Mouse (Mus musculus) liver, embryonic 14.5 days (tissue): ENCODE data around the gene Skp1a. TPM values are rescaled to one million over a fixed set of nuclear protein-coding genes. Genes with fewer than 3 reads are reported as not detected.

Experiments used
- ATAC-seq: fragments of 200-750 bp; cut with Nextera tagmentation; 2 replicates; pipeline ENCODE4 v1.8.0; 2017; ENCODE audit warnings: moderate number of reproducible peaks, mild to moderate bottlenecking, moderate library complexity; ENCODE audit not compliant: insufficient read depth
- DNase-seq, 3 experiments: peaks; one replicate each; pipeline ENCODE4 v3.0.0-alpha.2; 2012 to 2013; ENCODE audit warnings: low read depth in 3 of 3, low spot score in 3 of 3
- H3K27ac ChIP-seq: fragments of 300-500 bp; sonication (generic); 2 replicates; pipeline ENCODE4 v1.5.1; 2014; ENCODE audit warnings: moderate library complexity, mild to moderate bottlenecking, control low read depth, inconsistent platforms
- H3K27me3 ChIP-seq: fragments of 300-500 bp; sonication (generic); 2 replicates; pipeline ENCODE4 v1.6.1; 2014; ENCODE audit warnings: mild to moderate bottlenecking, low read length, moderate library complexity; ENCODE audit not compliant: control insufficient read depth, insufficient read depth
- H3K36me3 ChIP-seq: fragments of 300-500 bp; sonication (generic); replicated peaks from 2 replicates; pipeline ENCODE4 v1.6.1; 2014; ENCODE audit warnings: low read depth; ENCODE audit not compliant: control insufficient read depth, insufficient read depth
- H3K4me1 ChIP-seq, 2 experiments: fragments of 200-500 bp in 1 of 2; fragments of 300-500 bp in 1 of 2; sonication (generic) in 1 of 2; replicated peaks; 2 replicates each; pipeline ENCODE4 v1.6.1; 2012 to 2014; ENCODE audit warnings: antibody characterized with exemption in 1 of 2, inconsistent platforms in 1 of 2, low read length in 1 of 2; ENCODE audit not compliant: control insufficient read depth in 2 of 2, insufficient read depth in 2 of 2
- H3K4me2 ChIP-seq: fragments of 300-500 bp; sonication (generic); 2 replicates; pipeline ENCODE4 v1.6.1; 2014; ENCODE audit warnings: low read depth, mild to moderate bottlenecking, control low read depth, moderate library complexity
- H3K4me3 ChIP-seq, 2 experiments: fragments of 200-500 bp in 1 of 2; fragments of 300-500 bp in 1 of 2; sonication (generic) in 1 of 2; 2 replicates each; pipeline ENCODE4 v1.5.1; 2012 to 2014; ENCODE audit warnings: low read depth in 2 of 2, low read length in 2 of 2, mild to moderate bottlenecking in 2 of 2, control low read depth in 1 of 2, inconsistent platforms in 1 of 2, moderate library complexity in 1 of 2; ENCODE audit not compliant: insufficient read depth in 1 of 2
- H3K9ac ChIP-seq: fragments of 300-500 bp; sonication (generic); replicated peaks from 2 replicates; pipeline ENCODE4 v1.6.1; 2014; ENCODE audit warnings: mild to moderate bottlenecking, control low read depth, moderate library complexity
- H3K9me3 ChIP-seq: fragments of 300-500 bp; sonication (generic); 2 replicates; pipeline ENCODE4 v1.6.1; 2016; ENCODE audit warnings: low read length, mixed read lengths; ENCODE audit not compliant: control insufficient read depth
- CTCF ChIP-seq: IDR thresholded peaks from 2 replicates; pipeline ENCODE4 v1.5.1; 2016; ENCODE audit warnings: antibody characterized with exemption, low read depth, control low read depth
- EP300 ChIP-seq: IDR thresholded peaks from 2 replicates; pipeline ENCODE4 v1.6.1; 2016; ENCODE audit warnings: antibody characterized with exemption, low read depth
- WGBS: fragments of 180-500 bp; shearing (Covaris S2); extraction: QIAGEN DNeasy Blood & Tissue Kit; methylation state at CpG from one replicate; pipeline ENCODE4 v1.1.7; 2014; ENCODE audit not compliant: insufficient replicate concordance; 5-methylcytosine and 5-hydroxymethylcytosine counted together
- polyA plus RNA-seq, 2 experiments: library from polyadenylated mRNA; depleted of rRNA in 1 of 2; stranded (reverse) in 1 of 2; unstranded in 1 of 2; fragments of >200 nt; fragmentation: Nextera tagmentation in 1 of 2; extraction: Ambion mirVana in 1 of 2; gene quantifications; 2 replicates each; pipeline versions ENCODE4 v1.2.1 to v1.2.3; 2012 to 2014

Skp1a gene
- polyA plus RNA-seq, 2 experiments = 55.6 to 285 TPM

GRCm38 (mm10) chr11:52278164-52278563 lies 46.4 kb downstream of the Skp1a start:
- DNase-seq (no peak), ATAC-seq (no peak)
- no peaks in the 10 kb centered on the region for H3K36me3 ChIP-seq
- no peak overlapping the region for H3K27ac ChIP-seq
- H3K9ac ChIP-seq = no peak overlapping the region
- H3K4me3 ChIP-seq = no peak overlapping the region
- no peaks in the 10 kb centered on the region for H3K9me3 ChIP-seq
- H3K4me2 ChIP-seq = no peak overlapping the region
- H3K4me1 ChIP-seq = no peaks in the 10 kb centered on the region
- TF ChIP-seq CTCF (no peak), EP300 (no peak)
- peaks cover 18% of the 10 kb centered on the region for H3K27me3 ChIP-seq
- WGBS = 71% methylated on average over 3 of the region's 3 CpGs

- WGBS = 71% methylated on average over 6 of the region's 6 CpGs
Observed at GRCm38 (mm10) chr11:52278991-52279390, 47.2 kb downstream of the Skp1a start.

GRCm38 (mm10) chr11:52279611-52280145 lies 47.9 kb downstream of the Skp1a start:
- 75% methylated on average over 8 of the region's 8 CpGs for WGBS
- no peak for DNase-seq

More at GRCm38 (mm10) chr11:52278991-52279390, 47.2 kb downstream of the Skp1a start:
- peaks cover 27% of the 10 kb centered on the region for H3K27me3 ChIP-seq
- ATAC-seq (no peak), DNase-seq (no peak)
- H3K27ac ChIP-seq = no peak overlapping the region
- peaks cover 0 to 4% of the 10 kb centered on the region in 2 experiments; a peak in 2 of 4 replicates for H3K4me1 ChIP-seq
- H3K4me2 ChIP-seq = no peak overlapping the region
- no peaks in the 10 kb centered on the region for H3K36me3 ChIP-seq
- no peak overlapping the region for H3K9ac ChIP-seq
- H3K9me3 ChIP-seq = no peaks in the 10 kb centered on the region
- no peak overlapping the region for H3K4me3 ChIP-seq
- TF ChIP-seq EP300 = no peak
- no peak for TF ChIP-seq CTCF

GRCm38 (mm10) chr11:52280566-52281455 lies 49.0 kb downstream of the Skp1a start:
- DNase-seq = no peak
- H3K9ac ChIP-seq = no peak overlapping the region
- no peak overlapping the region for H3K4me3 ChIP-seq
- 69% methylated on average over 11 of the region's 11 CpGs for WGBS
- H3K36me3 ChIP-seq = no peaks in the 10 kb centered on the region
- H3K4me1 ChIP-seq = peaks cover 0 to 5% of the 10 kb centered on the region in 2 experiments; a peak in 2 of 4 replicates
- H3K27ac ChIP-seq = no peak overlapping the region
- no peak for TF ChIP-seq CTCF
- no peak for TF ChIP-seq EP300
- no peak for ATAC-seq
- no peak overlapping the region for H3K4me2 ChIP-seq
- H3K27me3 ChIP-seq = peaks cover 42% of the 10 kb centered on the region
- H3K9me3 ChIP-seq = no peaks in the 10 kb centered on the region

More at GRCm38 (mm10) chr11:52279611-52280145, 47.9 kb downstream of the Skp1a start:
- H3K27me3 ChIP-seq = peaks cover 33% of the 10 kb centered on the region
- ATAC-seq = no peak
- peaks cover 0 to 5% of the 10 kb centered on the region in 2 experiments; a peak in 2 of 4 replicates for H3K4me1 ChIP-seq
- no peak overlapping the region for H3K9ac ChIP-seq
- no peaks in the 10 kb centered on the region for H3K9me3 ChIP-seq
- H3K27ac ChIP-seq = no peak overlapping the region
- H3K4me2 ChIP-seq = no peak overlapping the region
- no peaks in the 10 kb centered on the region for H3K36me3 ChIP-seq
- H3K4me3 ChIP-seq = no peak overlapping the region
- TF ChIP-seq CTCF = no peak
- TF ChIP-seq EP300 = no peak
